Mouse (Mus musculus): ENCODE results near the gene Slain2.

GRCm38 (mm10) chr5:72994928-72995327, 80.8 kb downstream of the Slain2 start:
- TF ChIP-seq POLR2A (IDR thresholded peaks at IDR 0.05; ENCODE audit: insufficient read depth, low read depth, low read length) (no peak), CTCF (IDR thresholded peaks at IDR 0.05) (no peak)
